Mouse (Mus musculus) left cerebral cortex, adult 6 months (tissue): ENCODE measurements around the gene Serpinb9d. TPM values are rescaled to one million over a fixed set of nuclear protein-coding genes. Genes with fewer than 3 reads are reported as not detected.

ENCODE experiments used
- long read RNA-seq, 2 experiments: library from polyadenylated mRNA; unstranded; transcript quantifications; one replicate each; pipeline ENCODE4 v2.0.0; 2019 to 2020
- polyA plus RNA-seq: library from polyadenylated mRNA; unstranded; fragments of <200 nt; fragmentation: Nextera tagmentation; gene quantifications from 2 replicates; pipeline ENCODE4 v1.2.3, GENCODE M21; 2021

Serpinb9d gene
- not detected in 2 replicates for polyA plus RNA-seq
- long read RNA-seq, experiment 1: 0 reads
- long read RNA-seq, experiment 2: 0 reads

DNA sequence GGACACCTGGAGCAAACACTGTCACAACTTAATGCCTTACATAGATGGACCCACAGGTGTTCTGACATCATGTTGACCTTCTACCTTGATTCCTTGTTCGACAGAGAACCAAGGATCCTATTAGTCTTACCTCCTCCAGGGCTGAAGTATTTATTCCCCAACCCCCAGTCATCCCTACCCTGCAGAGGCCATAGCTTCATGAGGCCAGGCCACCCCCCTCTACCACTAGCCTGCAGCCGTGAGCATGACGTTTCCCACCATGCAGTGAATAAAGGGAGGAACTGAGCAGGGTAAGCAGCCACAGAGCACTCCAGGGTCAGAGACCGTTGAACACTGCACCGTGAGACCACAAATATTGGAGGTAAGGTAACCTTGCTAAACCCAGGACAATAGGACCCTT, at the start of gene Serpinb9d:
Serpinb9d (plus strand) TSS at position 301 of the 400 bp plus-strand sequence.

DNA sequence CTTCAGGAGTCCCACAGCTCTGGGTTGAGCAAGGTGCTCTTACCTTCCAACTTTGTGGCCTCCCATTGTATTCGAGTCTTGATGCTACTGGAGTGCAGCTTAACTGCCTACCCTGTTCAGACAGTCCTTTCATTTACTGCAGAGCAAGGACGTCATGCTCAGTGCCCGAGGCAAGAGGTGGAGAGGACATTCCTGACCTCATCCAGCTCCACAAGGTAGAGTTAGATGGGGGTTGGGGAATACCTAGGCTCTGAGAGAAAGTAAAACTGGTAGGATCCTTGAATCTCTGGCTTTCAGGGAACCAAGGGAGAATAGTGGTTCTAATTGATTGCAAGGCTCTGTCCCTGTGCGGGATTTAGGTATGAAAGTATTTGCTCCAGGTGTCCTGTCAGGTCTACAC, 33.1 kb upstream of the Serpinb9d start, which contains the start of gene Serpinb9c:
Serpinb9c (minus strand) TSS at position 101 of the 400 bp plus-strand sequence.

GRCm38 (mm10) chr13:33249312-33249711, 56.6 kb downstream of the Serpinb9d start, which contains the start of gene Serpinb9e:
TSS of gene Serpinb9e (plus strand) at chr13:33249612.

Other genes starting within 250 kb of the Serpinb9d start
- gene Serpinb6b, start 227.8 kb upstream of the Serpinb9d start, polyA plus RNA-seq: 1.9 and 2.0 TPM in 2 replicates
- gene Serpinb9, start 189.7 kb upstream of the Serpinb9d start, polyA plus RNA-seq: 3.8 and 4.6 TPM in 2 replicates
- gene Serpinb9b, start 165.5 kb upstream of the Serpinb9d start, polyA plus RNA-seq: 0.03 TPM in 1 of 2 replicates, not detected in the other
- gene Serpinb1b, start 114.4 kb upstream of the Serpinb9d start, polyA plus RNA-seq: 1.1 and 1.9 TPM in 2 replicates
- not detected in 2 replicates for gene Serpinb9c, start 33.2 kb upstream of the Serpinb9d start, polyA plus RNA-seq
- not detected in 2 replicates for gene Serpinb9e, start 56.7 kb downstream of the Serpinb9d start, polyA plus RNA-seq
- not detected in 2 replicates for gene Serpinb9f, start 131.1 kb downstream of the Serpinb9d start, polyA plus RNA-seq
- gene Gm11397, start 202.8 kb downstream of the Serpinb9d start, polyA plus RNA-seq: not detected in 2 replicates